Mouse (Mus musculus) erythroid progenitor cell, adult 5-6 weeks (primary cell): ENCODE measurements around the gene Gfra1. TPM values are rescaled to one million over a fixed set of nuclear protein-coding genes. Genes with fewer than 3 reads are reported as not detected.

Experiments
- ATAC-seq: replicated peaks from 2 replicates; pipeline ENCODE4 v1.8.0; 2016; ENCODE audit warnings: moderate number of reproducible peaks, mild to moderate bottlenecking, moderate TSS enrichment, inconsistent platforms; ENCODE audit not compliant: poor library complexity, low FRiP score, severe bottlenecking
- total RNA-seq, 2 experiments: library from RNA; stranded (forward) in 1 of 2; stranded (reverse) in 1 of 2; fragments of 150-400 nt in 1 of 2; fragments of 186-747, 209-891 nt in 1 of 2; gene quantifications; 2 replicates each; pipeline versions ENCODE4 v1.2.3 to v1.2.4; 2015 to 2017; ENCODE audit warnings: low replicate concordance in 2 of 2

The Gfra1 gene
- total RNA-seq, 2 experiments from 2014 or later, result 1.2 to 5.9 TPM

DNA sequence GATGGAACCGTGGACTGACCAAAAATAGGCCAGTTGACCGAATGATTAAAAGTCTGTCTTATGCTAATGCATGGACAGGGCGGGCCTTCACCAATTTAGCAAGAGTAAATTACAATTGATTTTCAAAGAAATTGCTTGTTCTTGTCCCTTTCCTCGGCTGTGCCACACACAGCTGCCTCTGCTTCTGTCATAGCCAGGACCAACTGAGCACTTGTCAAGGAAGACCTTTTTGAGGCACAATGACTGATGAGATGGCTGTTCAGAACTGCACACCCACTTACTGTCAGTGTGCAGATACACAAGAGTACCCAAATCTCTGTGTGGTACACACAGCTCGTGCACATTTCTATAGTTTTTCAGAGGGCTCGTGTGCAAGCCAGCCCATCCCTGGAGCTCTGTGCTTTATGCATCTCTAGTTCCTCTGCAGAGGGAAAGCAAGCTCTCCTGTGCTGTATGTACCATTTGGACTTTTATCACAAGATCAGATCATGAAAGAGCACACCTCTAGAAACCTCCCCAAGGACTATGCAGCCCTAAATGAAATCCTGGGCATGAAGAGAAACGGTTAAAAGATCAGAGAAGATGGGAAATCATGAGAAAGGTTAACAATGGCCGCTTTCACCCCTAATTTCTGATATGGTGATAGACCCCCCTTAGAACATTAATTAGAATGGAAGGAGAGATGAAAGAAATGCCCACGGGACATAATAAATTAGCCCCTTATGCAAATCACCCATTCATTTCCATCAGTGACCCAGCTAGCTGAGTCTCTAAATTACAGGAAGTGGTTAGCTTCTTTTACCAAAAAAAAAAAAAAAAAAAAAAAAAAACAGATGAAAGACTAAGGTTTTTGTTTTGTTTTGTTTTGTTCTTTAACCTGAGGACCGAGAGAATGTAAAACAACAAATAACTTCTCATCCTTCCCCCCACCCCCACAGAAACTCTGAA, 12.7 kb downstream of the Gfra1 start:
- ATAC-seq, result no peak

GRCm38 (mm10) chr19:58441785-58442184, 13.9 kb downstream of the Gfra1 start:
- no peak for ATAC-seq

DNA sequence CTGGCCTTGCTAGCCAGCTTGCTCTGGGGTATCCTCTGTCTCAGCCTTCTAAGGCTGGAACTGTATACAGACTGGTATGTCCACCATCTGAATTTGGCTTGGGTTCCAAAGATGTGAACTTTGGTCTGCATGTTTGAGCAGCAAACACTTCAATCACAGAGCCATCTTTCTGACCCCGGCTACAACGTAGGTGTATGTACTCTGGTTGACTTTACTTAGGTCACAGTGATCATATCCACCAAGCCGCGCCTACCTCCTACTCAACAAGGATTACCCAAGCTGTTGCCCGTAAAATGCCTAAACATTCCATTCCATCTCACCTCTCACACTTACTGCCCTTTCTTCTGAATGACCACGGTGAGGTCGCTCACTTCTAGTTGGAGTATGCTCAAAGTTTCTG, 14.5 kb downstream of the Gfra1 start:
- no peak for ATAC-seq

GRCm38 (mm10) chr19:58438762-58439161, 16.9 kb downstream of the Gfra1 start:
- ATAC-seq, result no peak

DNA sequence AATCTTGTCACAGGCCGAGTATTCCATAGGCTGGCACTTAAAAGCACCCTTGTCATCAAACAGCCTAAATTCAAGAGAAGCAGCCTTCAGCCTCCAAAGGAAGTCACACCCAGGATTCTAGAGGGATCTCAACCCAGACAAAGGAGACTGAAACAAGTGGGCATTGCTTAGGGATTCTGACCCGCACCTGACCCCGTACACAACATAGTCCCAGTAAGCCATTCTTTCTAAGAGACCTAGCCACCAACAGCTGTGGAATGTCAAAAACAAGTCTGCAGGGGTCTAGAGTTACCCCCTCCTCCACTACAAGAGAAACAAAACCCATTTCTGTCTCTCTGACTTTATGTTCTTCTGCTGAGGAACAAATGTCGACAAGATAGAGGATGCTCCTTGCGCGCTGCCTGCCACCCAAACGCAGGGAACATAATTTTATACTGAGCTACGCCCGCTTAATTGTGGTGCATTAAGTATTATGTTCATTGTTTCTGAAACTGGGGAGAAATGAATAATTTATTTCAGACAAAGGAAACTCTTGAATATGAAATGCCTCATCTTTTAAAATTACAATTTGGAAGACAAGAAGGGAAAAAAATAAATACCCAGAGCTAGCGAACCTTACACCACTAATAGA, 18.2 kb downstream of the Gfra1 start:
- no peak for ATAC-seq

- ATAC-seq, result no peak
Measured at GRCm38 (mm10) chr19:58436874-58437273, 18.8 kb downstream of the Gfra1 start.

DNA sequence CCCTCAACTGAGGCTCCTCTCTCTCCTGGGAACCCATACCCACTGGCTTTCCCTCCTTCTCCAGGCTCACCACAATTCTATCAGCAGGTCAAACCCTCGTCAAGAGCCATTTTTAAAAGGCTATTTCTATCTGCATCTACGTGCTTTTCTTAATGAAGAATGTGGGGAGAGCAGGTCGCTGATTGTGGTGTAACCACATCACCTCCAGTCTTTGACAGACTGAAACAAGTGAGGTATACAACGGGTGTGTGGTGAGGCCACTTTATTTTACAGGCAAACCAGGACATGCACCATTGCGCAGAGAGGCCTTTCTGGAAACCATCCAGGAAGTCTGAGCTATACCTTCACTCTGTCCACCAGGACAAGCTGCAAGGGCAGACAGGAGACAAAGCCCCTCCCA, 19.8 kb downstream of the Gfra1 start:
- no peak for ATAC-seq

DNA sequence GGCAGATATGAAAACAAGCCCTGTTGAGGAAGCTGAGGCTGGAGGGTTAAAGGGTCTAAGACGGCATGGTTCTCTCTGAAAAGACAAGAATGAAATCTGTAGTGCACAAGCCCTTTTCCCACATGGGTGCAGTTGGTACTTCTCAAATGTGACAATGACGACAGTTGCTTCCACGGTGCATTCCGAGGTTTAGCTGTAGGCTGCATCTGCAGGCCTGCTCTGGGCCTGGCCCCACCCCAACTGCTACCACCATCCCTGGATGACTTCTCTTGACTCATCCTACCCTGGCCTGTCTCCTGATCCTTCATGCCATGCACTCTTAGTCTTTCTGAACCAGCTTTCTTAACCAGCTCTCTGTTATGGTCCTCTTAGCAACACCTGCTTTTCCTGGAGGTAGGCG, 22.9 kb downstream of the Gfra1 start:
- no peak for ATAC-seq

DNA sequence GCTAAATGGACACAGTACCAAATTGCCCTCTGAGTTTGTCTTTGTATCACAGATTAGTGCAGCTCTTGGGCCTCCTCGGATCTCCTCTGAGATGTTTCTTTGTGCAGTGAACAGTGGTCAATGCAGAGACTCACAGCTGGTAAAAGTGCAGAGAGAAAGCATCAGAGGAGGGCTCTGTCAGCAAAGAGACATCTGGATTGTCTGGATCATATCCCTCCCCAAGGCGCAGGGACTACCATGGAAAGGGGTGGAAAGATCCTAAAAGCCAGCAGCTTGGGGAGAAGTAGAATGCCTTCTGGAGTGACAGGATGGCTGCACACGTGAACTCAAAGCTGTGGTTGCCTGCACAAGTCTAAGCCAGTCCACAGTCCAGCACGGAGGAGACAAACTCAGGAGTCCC, 27.2 kb downstream of the Gfra1 start:
- ATAC-seq, result no peak

- no peak for ATAC-seq
Measured at GRCm38 (mm10) chr19:58427348-58427747, 28.4 kb downstream of the Gfra1 start.

DNA sequence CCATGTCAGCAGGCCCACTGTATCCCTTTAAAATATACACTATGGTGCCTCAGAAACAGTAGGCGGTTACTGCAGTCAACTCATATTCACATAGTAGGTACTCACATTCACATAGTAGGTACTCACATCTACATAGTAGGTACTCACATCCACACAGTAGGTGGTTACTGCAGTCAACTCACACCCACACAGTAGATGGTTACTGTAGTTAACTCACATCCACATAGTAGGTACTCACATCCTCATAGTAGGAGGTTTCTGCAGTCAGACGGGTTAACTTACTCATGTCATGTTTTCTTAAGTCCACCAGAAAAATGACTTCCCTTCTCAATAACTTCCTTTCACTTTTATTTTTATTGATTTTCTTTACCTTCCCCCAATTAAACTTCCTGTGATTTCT, 30.8 kb downstream of the Gfra1 start:
- no peak for ATAC-seq

DNA sequence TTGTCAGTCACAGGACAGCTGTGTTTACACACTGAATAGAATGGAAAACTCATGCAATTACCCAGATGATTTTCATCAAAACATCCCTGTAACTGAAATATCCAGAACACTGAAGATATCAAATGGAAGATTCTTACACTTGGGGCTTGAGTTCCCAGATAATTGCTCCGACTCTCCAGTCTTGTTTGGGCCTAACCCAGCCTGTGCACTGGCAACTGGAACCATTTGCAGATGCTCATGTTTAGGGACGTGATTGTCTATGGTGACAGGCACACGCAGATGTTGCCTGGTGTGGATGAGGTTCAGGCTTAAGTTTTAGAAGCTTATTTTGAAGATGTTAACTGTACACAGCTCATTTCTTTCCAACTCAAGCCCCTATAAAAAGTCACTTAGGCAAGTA, 31.5 kb downstream of the Gfra1 start:
- no peak for ATAC-seq

DNA sequence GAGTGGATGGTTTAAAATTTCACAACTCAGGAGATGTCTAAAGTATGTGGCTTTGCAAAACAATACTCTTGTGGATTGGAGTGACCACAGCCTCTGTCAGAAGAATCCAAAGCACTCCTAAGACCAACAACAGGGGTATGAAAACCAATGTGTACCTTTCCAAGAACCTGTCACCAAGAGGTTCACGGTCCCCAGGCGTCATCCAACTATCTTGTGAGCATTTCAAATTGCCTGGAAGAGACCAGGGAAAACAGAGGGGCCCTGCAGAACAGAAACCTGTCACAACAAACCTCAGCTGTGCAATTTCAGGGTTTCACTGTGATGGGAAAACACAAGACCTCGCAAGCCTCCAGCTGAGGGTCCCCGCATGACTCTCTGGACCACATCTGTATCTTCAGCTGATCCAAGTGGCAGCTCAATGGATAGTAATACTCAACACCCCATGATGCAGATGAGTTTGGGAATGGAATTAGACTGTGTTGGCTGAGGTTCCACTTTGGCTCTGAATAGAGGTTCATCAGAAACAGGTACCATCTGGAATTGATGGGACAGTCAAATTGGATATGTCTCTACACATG, 32.7 kb downstream of the Gfra1 start:
- no peak for ATAC-seq

GRCm38 (mm10) chr19:58419685-58420084, 36.0 kb downstream of the Gfra1 start:
- ATAC-seq, result no peak

GRCm38 (mm10) chr19:58419278-58419677, 36.4 kb downstream of the Gfra1 start:
- no peak for ATAC-seq

- no peak for ATAC-seq
Measured at GRCm38 (mm10) chr19:58415173-58415572, 40.5 kb downstream of the Gfra1 start.

DNA sequence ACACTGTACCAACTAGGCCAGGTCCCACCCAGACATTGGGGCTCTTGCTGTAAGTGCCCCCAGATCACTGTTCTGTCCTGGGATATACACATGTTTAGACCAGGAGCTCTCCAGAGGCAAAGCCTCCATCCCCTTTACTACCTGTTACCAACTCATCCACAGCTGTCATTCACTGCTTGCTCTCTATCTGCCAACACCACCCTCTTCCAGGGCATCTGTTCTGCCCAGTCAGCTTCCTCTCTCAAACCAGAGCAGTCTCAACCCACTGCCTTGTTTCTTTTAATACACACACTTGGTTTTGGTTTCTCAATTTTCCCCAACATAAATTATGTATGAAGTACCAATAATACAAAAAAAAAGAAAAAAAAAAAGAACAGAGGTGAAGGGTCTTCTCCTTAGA, 41.0 kb downstream of the Gfra1 start:
- ATAC-seq, result no peak

DNA sequence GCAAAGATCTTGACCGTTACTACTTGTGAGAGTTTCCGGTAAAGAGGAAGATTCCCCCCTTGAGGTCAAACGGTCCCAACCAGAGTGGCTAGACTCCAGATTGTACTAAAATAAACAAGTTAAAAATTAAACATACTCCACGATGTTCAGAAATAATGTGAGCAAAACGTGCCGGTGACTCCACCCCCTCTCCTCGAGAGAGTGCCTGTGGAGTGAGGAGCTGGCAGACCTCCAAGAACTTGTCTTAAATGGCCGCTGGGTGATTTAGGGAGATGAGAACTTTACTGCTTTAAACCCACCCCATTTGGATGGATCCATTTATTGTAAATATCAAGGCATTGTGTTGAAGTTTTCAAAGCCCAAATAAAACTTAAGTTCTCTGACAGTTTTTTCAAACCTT, 42.4 kb downstream of the Gfra1 start:
- ATAC-seq, result no peak

DNA sequence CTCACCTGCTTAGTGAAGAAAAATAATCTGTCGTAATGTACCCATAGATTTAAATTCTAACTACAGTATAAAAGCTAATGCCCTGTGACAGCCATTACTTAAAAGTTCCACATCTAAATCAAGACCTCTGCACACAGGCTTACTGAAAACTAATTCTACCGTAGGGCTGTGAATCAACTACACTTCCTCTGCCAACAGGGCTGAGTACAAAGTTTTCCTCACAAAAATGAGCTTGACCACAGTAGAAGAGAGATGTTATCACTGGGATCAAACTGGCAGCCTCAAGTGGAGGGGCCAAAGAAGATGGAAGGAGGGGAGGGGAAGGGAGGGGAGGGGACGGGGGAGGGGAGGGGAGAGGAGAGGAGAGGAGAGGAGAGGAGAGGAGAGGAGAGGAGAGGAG, 42.9 kb downstream of the Gfra1 start:
- ATAC-seq, result no peak

- ATAC-seq, result no peak
Measured at GRCm38 (mm10) chr19:58406726-58407125, 49.0 kb downstream of the Gfra1 start.

DNA sequence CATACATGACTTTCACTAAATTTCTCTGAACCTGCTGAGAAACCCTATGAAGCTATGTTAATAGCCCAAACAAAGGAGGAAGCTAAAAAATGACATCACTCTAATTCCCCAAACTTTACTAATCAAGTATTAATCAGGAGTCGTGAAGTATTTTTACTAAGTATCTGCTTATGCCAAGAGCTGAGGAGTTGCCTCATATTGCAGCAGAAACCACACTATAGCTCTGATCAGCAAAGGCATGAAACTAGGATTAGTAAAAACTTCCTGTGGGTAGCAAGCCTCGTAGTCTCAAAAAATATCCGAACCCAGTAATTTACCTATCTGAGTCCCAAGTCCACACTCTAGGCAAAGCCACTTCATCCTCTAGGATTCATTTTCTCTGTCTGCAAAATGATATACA, 55.5 kb downstream of the Gfra1 start:
- no peak for ATAC-seq
